Mouse (Mus musculus) lung, postnatal 0 days (tissue): ENCODE measurements around the gene Gm36028.

ENCODE experiments used
- CTCF ChIP-seq: IDR thresholded peaks from 2 replicates; pipeline ENCODE4 v1.5.1; 2016; ENCODE audit warnings: antibody characterized with exemption, mild to moderate bottlenecking
- EP300 ChIP-seq: IDR thresholded peaks from 2 replicates; pipeline ENCODE4 v1.6.1; 2016; ENCODE audit warnings: antibody characterized with exemption, mild to moderate bottlenecking, control low read depth

DNA sequence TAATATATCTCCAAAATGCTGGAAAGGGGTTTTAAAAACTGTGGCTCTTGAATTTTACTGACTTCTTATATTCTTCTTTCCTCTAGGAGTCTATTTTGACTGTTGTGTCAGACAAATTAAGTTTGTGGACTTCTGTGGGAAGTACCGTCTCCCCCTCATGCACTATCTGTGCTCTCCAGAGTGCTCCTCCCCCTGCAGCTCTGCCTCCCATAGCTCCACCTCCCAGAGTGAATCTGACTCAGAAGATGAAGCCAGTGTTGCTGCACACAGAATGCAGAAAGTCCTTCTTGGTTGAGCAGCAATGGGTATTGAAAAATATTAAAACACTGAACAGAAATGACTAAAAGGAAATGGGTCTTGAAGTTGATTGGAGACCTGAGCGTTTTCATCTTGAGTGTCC, 20.2 kb upstream of the Gm36028 start:
- TF ChIP-seq CTCF: no peak
- no peak for TF ChIP-seq EP300
